Mouse (Mus musculus): Measurements from ENCODE around the gene Lrrfip1.
A peak's percentile ranks its signal among the peaks of the same experiment; 100 is the strongest.

DNA sequence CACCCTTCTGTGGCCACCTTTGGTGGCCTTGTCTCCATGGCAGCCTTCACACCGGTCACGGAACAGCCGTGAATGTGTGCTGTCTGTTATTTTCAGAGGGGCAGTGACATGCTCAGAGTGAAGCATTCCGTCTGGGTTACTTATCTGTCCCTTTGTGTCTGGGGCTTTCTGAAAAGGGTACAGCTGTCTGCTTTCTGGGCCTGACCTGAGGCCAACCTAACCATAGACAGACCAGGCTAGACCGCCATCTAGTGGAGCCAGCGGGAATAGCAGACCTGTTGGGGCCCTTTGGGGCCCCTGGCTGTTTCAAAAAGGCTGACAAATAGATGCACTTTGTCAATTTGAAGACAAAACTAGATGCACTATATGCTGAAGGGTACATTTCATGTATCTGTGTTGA is 100.3 kb downstream of the Lrrfip1 start:
- TF ChIP-seq POLR2A (IDR thresholded peaks at IDR 0.05; ENCODE audit: borderline replicate concordance, insufficient read depth, low read length): no peak
- TF ChIP-seq CTCF (IDR thresholded peaks at IDR 0.05; ENCODE audit: borderline replicate concordance, insufficient read depth, low read depth, low read length): peak; percentile 74
